Mouse (Mus musculus) hindbrain, embryonic 14.5 days (tissue): ENCODE results near the gene Ccer2. TPM values are rescaled to one million over a fixed set of nuclear protein-coding genes. Genes with fewer than 3 reads are reported as not detected.

ENCODE experiments used
- ATAC-seq: fragments of 200-750 bp; cut with Nextera tagmentation; 2 replicates; pipeline ENCODE4 v1.8.0; 2017; ENCODE audit warnings: moderate number of reproducible peaks, mild to moderate bottlenecking, moderate TSS enrichment, moderate library complexity; ENCODE audit not compliant: low FRiP score
- DNase-seq: peaks from one replicate; pipeline ENCODE4 v3.0.0-alpha.2; 2015; ENCODE audit warnings: low spot score
- H3K27ac ChIP-seq: fragments of 300-500 bp; sonication (generic); 2 replicates; pipeline ENCODE4 v1.5.1; 2014; ENCODE audit warnings: mild to moderate bottlenecking, moderate library complexity
- H3K27me3 ChIP-seq: fragments of 300-500 bp; sonication (generic); 2 replicates; pipeline ENCODE4 v1.6.1; 2014; ENCODE audit warnings: mild to moderate bottlenecking, low read length, mixed read lengths; ENCODE audit not compliant: control insufficient read depth, insufficient read depth
- H3K36me3 ChIP-seq: fragments of 300-500 bp; sonication (generic); replicated peaks from 2 replicates; pipeline ENCODE4 v1.6.1; 2014; ENCODE audit not compliant: control insufficient read depth, insufficient read depth
- H3K4me1 ChIP-seq: fragments of 300-500 bp; sonication (generic); replicated peaks from 2 replicates; pipeline ENCODE4 v1.6.1; 2014; ENCODE audit warnings: antibody characterized with exemption, low read length, mixed read lengths; ENCODE audit not compliant: control insufficient read depth, insufficient read depth
- H3K4me2 ChIP-seq: fragments of 300-500 bp; sonication (generic); replicated peaks from 2 replicates; pipeline ENCODE4 v1.6.1; 2014; ENCODE audit warnings: mild to moderate bottlenecking, moderate library complexity
- H3K4me3 ChIP-seq: fragments of 300-500 bp; sonication (generic); replicated peaks from 2 replicates; pipeline ENCODE4 v1.5.1; 2014; ENCODE audit warnings: mild to moderate bottlenecking, low read length
- H3K9ac ChIP-seq: fragments of 300-500 bp; sonication (generic); 2 replicates; pipeline ENCODE4 v1.6.1; 2014
- H3K9me3 ChIP-seq: fragments of 300-500 bp; sonication (generic); 2 replicates; pipeline ENCODE4 v1.6.1; 2016; ENCODE audit warnings: low read length; ENCODE audit not compliant: control insufficient read depth
- WGBS: fragments of 180-500 bp; shearing (Covaris S2); extraction: QIAGEN DNeasy Blood & Tissue Kit; methylation state at CpG from one replicate; pipeline ENCODE4 v1.1.7; 2014; 5-methylcytosine and 5-hydroxymethylcytosine counted together
- polyA plus RNA-seq: library from polyadenylated mRNA; unstranded; fragments of >200 nt; fragmentation: Nextera tagmentation; extraction: Ambion mirVana; gene quantifications from 2 replicates; pipeline ENCODE4 v1.2.1, GENCODE M21; 2014

Ccer2 gene
- polyA plus RNA-seq, 1 experiment from 2014 or later: 0.33 TPM

- H3K9ac ChIP-seq: no peak overlapping the region
- peaks cover 17% of the 10 kb centered on the region for H3K36me3 ChIP-seq
- 94% methylated on average over 21 of the region's 21 CpGs for WGBS
- ATAC-seq (no peak), DNase-seq (no peak)
- no peaks in the 10 kb centered on the region for H3K9me3 ChIP-seq
- H3K27ac ChIP-seq: no peak overlapping the region
- H3K27me3 ChIP-seq: no peaks in the 10 kb centered on the region
- peaks cover 11% of the 10 kb centered on the region for H3K4me1 ChIP-seq
- no peak overlapping the region for H3K4me3 ChIP-seq
- no peak overlapping the region for H3K4me2 ChIP-seq
Measured at GRCm38 (mm10) chr7:28739829-28740228, 16.1 kb upstream of the Ccer2 start.

DNA sequence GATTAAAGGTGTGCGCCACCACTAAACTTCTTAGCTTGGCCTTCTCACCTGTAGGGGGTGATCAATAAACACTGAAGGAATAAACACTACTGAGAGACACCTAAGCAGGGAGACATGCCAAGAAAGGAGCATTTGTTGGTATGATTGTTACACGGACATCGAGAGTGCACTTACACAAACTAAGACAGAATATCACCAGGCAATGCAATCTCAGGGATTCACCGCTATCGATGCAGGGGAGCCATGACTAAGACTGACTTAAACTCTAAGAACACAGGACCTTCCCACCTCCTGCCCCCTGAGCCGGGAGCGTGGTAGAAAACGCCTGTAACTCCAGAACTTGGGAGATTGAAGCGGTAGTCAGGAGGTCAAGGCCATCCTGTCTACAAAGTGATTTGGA lies 15.0 kb upstream of the Ccer2 start:
- Histone ChIP-seq H3K9me3 (no peaks in the 10 kb centered on the region), H3K4me3 (peak overlapping the region; percentile 61), H3K36me3 (peaks cover 24% of the 10 kb centered on the region), H3K4me1 (peaks cover 11% of the 10 kb centered on the region), H3K27me3 (no peaks in the 10 kb centered on the region), H3K9ac (peak overlapping the region; percentile 58), H3K4me2 (peak overlapping the region; percentile 65), H3K27ac (no peak overlapping the region)
- ATAC-seq: no peak
- WGBS: 47% methylated on average over 9 of the region's 9 CpGs
- no peak for DNase-seq

DNA sequence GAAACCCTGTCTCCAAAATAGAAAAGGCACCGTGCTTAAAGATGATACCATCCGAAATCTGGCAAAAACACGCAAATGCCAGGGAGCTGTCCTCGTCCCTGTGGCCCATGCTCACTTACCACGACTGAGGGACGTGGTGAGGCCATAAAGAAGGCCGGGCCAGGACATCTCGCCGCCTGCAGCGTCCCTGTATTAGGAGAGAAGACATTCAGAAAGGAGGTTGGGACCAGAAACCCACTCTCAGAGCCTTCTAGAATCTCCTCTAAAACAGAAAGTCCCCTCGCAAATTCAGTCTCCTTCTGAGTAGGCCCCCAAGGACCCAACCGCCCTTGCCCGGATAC lies 14.6 kb upstream of the Ccer2 start:
- DNase-seq (no peak), ATAC-seq (peak; percentile 6; the same call in 1 of the 2 replicates)
- peaks cover 11% of the 10 kb centered on the region for H3K4me1 ChIP-seq
- H3K9me3 ChIP-seq: no peaks in the 10 kb centered on the region
- 3% methylated on average over 13 of the region's 13 CpGs for WGBS
- H3K27ac ChIP-seq: 0 out of 2 replicates have a peak overlapping the region, but pooled peaks have one; percentile 3
- peak overlapping the region; percentile 58 for H3K9ac ChIP-seq
- H3K4me2 ChIP-seq: peak overlapping the region; percentile 65
- H3K4me3 ChIP-seq: peak overlapping the region; percentile 61
- H3K36me3 ChIP-seq: peaks cover 25% of the 10 kb centered on the region
- H3K27me3 ChIP-seq: no peaks in the 10 kb centered on the region

- H3K36me3 ChIP-seq: peaks cover 31% of the 10 kb centered on the region
Measured at GRCm38 (mm10) chr7:28741709-28742438, 14.1 kb upstream of the Ccer2 start, which contains the start of the genes Mrps12 and Sars2. Mrps12 (minus strand) TSS chr7:28741820. Sars2 (plus strand) TSS chr7:28741992.

DNA sequence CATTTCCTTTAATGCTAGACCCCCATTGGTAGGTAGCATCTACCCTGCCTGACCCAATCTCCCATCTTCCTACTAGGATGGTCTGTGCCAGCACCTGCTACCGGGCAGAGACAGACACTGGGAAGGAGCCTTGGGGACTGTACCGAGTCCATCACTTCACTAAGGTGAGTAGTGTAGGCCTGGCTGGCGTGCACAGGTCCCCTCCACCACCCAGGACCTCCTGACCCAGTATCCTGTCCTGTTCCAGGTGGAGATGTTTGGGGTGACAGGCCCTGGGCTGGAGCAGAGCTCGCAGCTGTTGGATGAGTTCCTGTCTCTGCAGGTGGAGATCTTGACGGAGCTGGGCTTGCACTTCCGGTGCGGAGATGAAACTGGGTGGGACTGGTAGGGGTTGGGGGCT lies 6.0 kb upstream of the Ccer2 start:
- Histone ChIP-seq H3K9me3 (no peaks in the 10 kb centered on the region), H3K27ac (no peak overlapping the region), H3K9ac (no peak overlapping the region), H3K4me3 (no peak overlapping the region), H3K4me1 (no peaks in the 10 kb centered on the region), H3K36me3 (peaks cover 21% of the 10 kb centered on the region), H3K4me2 (no peak overlapping the region), H3K27me3 (no peaks in the 10 kb centered on the region)
- DNase-seq: no peak
- no peak for ATAC-seq
- WGBS: 97% methylated on average over 7 of the region's 7 CpGs

More at GRCm38 (mm10) chr7:28741709-28742438, 14.1 kb upstream of the Ccer2 start, which contains the start of the genes Mrps12 and Sars2:
- H3K4me1 ChIP-seq: peaks cover 11% of the 10 kb centered on the region
- peak within 1 kb of the TSS; percentile 65 for H3K4me2 ChIP-seq
- peak within 1 kb of the TSS; percentile 79 for H3K27ac ChIP-seq
- H3K9ac ChIP-seq: peak within 1 kb of the TSS; percentile 58
- H3K4me3 ChIP-seq: peak within 1 kb of the TSS; percentile 61
- H3K27me3 ChIP-seq: no peaks in the 10 kb centered on the region
- WGBS: under 1% methylated on average over 39 of the region's 39 CpGs
- peak; percentile 97 for DNase-seq
- peak; percentile 98 for ATAC-seq
- H3K9me3 ChIP-seq: no peaks in the 10 kb centered on the region

DNA sequence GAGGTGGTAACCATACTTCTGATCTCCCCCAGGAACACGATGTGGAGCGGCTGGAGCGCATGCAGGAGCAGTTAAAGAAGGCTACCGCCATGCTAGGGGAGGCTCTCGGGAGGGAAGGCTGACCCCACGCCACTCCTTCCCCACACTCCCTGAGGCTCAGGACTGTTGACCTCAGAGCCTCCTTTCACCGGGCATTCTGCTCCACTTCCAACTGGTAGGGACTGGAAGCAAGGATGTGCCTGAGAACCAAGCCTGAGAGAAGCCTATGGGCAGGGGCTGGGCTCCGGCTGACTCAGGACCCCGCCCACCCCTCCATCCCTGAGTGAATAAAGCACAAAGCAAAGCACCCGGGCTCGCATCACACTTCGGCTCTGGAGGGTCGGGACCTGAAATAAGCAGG lies 2.6 kb downstream of the Ccer2 start:
- Histone ChIP-seq H3K9me3 (no peaks in the 10 kb centered on the region), H3K27me3 (no peaks in the 10 kb centered on the region), H3K36me3 (peaks cover 50% of the 10 kb centered on the region), H3K27ac (no peak overlapping the region), H3K4me3 (no peak overlapping the region), H3K4me2 (no peak overlapping the region), H3K9ac (no peak overlapping the region), H3K4me1 (peaks cover 5% of the 10 kb centered on the region)
- ATAC-seq (no peak), DNase-seq (no peak)
- 80% methylated on average over 13 of the region's 13 CpGs for WGBS

GRCm38 (mm10) chr7:28761907-28762306 lies 5.9 kb downstream of the Ccer2 start:
- no peak overlapping the region for H3K4me3 ChIP-seq
- H3K27ac ChIP-seq: no peak overlapping the region
- H3K4me1 ChIP-seq: peaks cover 12% of the 10 kb centered on the region
- ATAC-seq: no peak
- peaks cover 49% of the 10 kb centered on the region for H3K36me3 ChIP-seq
- no peak for DNase-seq
- no peak overlapping the region for H3K4me2 ChIP-seq
- H3K27me3 ChIP-seq: no peaks in the 10 kb centered on the region
- no peak overlapping the region for H3K9ac ChIP-seq
- no peaks in the 10 kb centered on the region for H3K9me3 ChIP-seq
- 92% methylated on average over 9 of the region's 9 CpGs for WGBS

GRCm38 (mm10) chr7:28765211-28765610 lies 9.2 kb downstream of the Ccer2 start:
- DNase-seq (no peak), ATAC-seq (no peak)
- peak overlapping the region; percentile 71; the same call in 1 of the 2 replicates for H3K9ac ChIP-seq
- peaks cover 26% of the 10 kb centered on the region for H3K4me1 ChIP-seq
- H3K9me3 ChIP-seq: no peaks in the 10 kb centered on the region
- WGBS: 86% methylated on average over 6 of the region's 6 CpGs
- peak overlapping the region; percentile 58; the same call in 1 of the 2 replicates for H3K4me2 ChIP-seq
- peaks cover 31% of the 10 kb centered on the region for H3K36me3 ChIP-seq
- H3K27ac ChIP-seq: no peak overlapping the region
- no peaks in the 10 kb centered on the region for H3K27me3 ChIP-seq
- H3K4me3 ChIP-seq: peak overlapping the region; percentile 64; the same call in 1 of the 2 replicates

GRCm38 (mm10) chr7:28766173-28766879 lies 10.4 kb downstream of the Ccer2 start, which contains the start of gene Sirt2:
Sirt2 (plus strand) TSS chr7:28766735.
- under 1% methylated on average over 45 of the region's 45 CpGs for WGBS
- H3K4me2 ChIP-seq: peak within 1 kb of the TSS; percentile 74
- H3K4me1 ChIP-seq: peaks cover 26% of the 10 kb centered on the region
- H3K36me3 ChIP-seq: peaks cover 20% of the 10 kb centered on the region
- peak within 1 kb of the TSS; percentile 75 for H3K9ac ChIP-seq
- H3K9me3 ChIP-seq: no peaks in the 10 kb centered on the region
- DNase-seq (peak; percentile 98), ATAC-seq (peak; percentile 98)
- H3K27me3 ChIP-seq: no peaks in the 10 kb centered on the region
- H3K4me3 ChIP-seq: peak within 1 kb of the TSS; percentile 64
- peak within 1 kb of the TSS; percentile 15; the same call in 1 of the 2 replicates for H3K27ac ChIP-seq
